Mouse (Mus musculus): ENCODE data around the gene Degs2.

Gene Degs2

DNA sequence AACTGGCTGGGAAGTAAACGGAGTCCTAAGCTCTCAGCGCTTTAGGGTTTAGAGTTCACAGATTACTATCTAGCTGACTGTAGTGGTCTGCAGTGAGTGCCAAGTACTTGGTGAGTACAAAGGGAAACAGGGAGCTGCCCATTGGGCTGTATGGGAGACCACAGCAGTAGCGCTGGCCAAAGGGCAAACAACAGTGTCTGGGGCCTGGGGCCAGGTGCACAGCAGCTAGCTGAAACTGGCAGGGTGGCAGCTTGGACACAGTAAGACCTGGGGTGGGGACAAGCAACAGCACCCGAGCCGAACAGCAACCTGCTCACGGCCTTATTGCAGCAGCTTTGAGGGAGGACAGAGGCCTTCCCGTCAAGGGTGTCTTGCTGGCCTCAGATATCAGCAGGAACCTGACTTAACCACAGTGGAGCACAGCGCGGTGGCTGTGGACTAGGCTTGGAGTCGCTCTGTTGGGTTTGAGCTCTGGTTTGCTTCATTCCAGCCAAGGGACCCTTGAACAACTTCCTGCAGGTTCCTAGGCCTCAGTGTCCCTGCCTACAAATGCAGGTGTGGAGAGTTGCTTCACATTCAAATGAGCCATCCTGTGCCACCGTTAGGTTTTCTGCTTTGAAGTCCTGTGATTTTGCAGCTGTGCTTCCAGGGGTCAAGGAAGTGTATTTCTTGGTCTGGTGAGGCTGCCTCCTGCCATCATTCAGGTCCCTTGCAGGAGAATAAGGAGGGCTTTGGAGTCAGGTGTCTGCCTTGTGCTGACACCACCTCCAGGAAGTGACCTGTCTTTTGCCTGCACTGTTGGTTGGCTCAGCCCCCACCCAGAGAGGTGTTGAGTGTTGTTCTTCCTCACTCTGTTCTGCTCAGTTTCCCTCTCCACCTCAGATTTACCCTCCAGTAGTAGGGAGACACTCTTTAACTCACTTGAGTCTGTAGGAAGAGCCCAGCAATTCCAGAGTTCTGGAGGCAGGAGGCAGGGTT is 48.5 kb downstream of the Degs2 start:
- DNase-seq (ENCODE audit: low read depth, low spot score) = no peak

DNA sequence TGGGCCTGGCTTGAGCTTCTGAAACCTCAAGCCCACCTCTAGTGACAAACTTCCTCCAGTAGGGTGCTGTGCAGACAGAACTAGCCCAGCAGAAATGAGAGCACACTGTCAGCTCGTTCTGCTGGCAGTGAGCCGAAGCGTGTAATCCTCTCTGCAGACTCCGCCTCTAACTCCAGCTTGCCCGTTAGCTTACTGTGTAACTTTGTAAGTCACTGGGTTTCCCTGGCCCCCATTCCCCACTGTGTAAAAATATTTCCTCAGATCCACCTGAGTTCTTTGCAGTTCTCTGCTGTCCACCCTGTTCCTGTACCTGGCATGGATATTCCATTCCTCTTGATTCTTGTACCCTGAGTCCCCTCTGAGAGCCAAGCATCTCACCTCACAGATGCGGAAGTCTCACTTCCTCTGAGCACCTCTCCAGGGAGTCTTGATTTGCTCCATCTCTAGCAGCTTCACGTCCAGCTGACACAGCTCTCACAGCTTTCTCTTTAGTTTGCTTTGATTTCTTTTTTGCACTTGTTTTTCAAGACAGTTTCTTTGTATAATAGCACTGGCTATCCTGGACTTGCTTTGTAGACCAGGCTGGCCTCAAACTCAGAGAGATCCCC is 51.0 kb downstream of the Degs2 start:
- DNase-seq (ENCODE audit: low read depth, low spot score) = no peak

DNA sequence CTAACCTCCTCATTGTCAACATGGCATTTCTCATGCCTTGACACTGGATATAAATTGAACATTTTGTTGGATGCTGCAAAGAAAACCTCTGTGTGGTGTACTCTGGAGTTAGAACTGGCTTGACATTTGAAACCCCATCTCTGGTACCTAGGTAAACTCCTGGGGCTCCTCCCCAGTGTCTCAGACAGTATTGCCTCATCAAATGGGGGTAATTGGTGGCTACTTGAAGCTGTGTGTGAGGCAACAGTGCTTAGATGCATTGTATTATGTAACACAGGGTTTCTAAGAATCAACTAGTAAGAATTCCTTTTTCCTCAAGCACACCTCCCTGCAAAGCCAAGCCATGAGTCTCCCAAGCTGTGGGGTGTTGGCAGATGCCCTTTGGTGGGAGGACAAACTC is 54.3 kb downstream of the Degs2 start:
- DNase-seq (ENCODE audit: low read depth, low spot score) = no peak

DNA sequence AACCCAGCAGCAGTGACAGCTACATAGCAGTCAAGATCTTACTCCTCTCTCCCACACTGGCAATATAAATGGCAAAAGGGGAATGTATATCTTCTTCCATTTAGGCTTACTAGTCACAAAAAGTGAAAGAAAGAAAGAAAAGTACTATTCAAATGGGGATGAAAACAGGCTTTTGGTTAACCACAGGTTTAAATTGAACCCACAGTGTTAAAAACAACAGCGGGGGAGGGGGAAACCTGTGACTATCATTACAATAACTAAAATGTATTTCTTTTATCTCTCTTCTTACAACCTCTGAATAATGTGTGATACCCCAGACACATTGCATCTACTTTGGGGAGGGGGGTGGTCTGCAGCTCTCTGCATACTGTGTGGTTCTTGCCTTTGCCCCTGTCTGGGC is 55.9 kb downstream of the Degs2 start:
- no peak for DNase-seq (ENCODE audit: low read depth, low spot score)

DNA sequence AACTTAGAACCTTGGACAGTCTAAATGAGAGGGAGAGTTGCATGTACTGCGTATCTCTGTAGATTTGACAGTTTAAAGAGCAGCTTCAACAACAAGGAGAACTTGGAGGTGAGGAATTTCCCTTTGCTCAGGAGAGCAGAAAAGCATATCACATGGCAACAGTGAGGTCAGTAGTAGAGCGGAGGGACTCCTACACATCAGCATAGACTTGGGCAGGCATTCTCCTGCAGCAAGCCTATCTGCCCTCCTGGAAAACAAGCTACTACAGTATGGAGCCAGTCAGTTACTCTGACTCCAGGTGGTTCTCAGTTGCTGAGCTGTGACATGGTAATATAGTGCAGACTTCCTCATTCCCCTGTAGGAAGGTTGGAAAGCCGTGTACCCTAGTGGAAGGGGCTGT is 60.1 kb downstream of the Degs2 start:
- no peak for DNase-seq (ENCODE audit: low read depth, low spot score)

DNA sequence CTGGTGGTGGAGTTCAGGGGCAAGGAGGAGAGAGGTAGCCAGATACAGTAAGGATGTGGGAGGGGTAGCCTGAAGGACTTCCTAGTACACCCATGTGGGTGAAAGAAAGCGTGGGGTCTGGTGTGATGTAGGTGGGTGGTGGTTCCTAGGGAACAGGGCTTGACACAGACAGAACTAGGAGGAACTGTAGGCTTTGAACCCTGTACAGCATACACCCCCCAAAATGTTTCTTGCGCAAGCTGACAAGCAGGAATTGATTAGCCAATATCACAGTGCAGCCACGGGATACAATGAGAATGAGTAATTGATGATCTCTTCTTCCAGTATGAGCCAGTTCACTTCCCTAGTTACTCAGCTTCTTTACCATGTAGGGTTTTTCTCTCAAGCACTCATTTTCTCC is 63.0 kb downstream of the Degs2 start:
- DNase-seq (ENCODE audit: low read depth, low spot score) = no peak

DNA sequence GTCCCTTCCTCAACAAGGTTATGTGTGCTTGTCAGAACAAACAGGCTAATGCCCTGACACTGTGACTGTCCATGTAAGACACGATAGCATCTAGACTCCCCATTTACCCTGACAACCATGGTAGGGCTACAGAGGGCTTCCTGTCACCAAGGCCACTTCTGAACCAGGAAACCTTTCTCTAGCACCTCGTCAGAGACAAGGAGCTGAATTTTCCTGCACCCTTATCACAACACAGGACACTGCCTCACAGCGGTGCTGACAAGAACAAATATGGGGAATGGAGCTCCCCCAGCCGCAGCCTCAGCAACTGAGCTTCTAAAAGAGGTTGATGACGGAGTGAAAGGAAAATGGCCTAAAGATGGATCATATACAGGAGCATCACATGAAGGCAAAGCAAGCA is 64.7 kb downstream of the Degs2 start:
- DNase-seq (ENCODE audit: low read depth, low spot score) = no peak

DNA sequence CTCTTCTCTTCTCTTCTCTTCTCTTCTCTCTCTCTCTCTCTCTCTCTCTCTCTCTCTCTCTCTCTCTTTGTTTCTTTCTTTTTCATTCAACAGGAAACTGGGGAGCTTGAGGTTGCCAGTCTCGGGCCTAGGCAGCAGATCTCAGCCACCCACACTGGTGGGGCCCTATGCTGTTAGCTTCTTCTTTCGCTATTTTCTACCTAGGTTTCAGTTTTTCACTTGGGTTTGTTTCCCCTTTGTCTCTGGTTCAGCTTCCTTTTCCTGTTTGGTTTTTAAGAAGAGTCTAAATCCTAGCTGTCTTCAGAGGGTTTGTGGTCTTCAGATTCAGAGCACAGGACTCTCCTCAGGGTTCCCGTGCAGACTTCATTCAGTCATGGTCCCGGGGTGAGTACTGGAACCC is 66.6 kb downstream of the Degs2 start:
- no peak for DNase-seq (ENCODE audit: low read depth, low spot score)

DNA sequence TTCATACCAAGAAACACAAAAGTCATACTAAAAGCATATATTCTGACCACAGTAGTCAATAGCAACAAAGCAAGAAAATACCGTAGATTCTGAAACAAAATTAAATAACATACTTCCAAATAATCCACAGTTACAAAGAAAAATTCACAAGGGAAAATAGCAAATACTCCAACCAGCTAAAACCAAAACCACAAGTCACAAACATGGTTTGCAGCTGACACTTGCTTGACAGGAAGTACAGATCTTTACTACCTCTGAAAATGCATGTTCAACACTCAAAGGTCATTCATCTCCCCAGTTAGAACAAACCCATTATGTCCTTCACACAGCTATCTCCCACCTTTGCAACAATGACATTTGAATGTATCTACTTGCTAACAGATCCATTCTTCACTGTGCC is 68.1 kb downstream of the Degs2 start:
- DNase-seq (ENCODE audit: low read depth, low spot score) = no peak

DNA sequence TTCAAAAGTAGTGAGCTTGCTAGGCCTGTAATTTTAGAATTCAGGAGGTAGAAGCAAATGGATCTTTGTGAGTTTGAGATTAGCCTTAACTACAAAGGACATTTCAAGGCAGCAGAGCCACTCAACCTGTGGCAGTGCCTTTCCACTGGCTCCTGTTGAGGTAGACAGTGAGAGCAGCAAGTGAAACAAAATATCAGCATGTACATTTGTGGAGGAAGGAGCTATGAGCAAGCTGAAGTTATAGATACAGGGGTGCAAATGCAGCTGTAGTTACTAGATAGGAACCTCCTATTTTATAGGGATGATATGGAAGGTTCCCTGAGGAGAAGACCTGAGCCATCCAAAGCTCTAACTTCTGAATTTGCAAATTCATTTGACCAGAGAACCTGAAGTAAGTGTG is 69.6 kb downstream of the Degs2 start:
- no peak for DNase-seq (ENCODE audit: low read depth, low spot score)

DNA sequence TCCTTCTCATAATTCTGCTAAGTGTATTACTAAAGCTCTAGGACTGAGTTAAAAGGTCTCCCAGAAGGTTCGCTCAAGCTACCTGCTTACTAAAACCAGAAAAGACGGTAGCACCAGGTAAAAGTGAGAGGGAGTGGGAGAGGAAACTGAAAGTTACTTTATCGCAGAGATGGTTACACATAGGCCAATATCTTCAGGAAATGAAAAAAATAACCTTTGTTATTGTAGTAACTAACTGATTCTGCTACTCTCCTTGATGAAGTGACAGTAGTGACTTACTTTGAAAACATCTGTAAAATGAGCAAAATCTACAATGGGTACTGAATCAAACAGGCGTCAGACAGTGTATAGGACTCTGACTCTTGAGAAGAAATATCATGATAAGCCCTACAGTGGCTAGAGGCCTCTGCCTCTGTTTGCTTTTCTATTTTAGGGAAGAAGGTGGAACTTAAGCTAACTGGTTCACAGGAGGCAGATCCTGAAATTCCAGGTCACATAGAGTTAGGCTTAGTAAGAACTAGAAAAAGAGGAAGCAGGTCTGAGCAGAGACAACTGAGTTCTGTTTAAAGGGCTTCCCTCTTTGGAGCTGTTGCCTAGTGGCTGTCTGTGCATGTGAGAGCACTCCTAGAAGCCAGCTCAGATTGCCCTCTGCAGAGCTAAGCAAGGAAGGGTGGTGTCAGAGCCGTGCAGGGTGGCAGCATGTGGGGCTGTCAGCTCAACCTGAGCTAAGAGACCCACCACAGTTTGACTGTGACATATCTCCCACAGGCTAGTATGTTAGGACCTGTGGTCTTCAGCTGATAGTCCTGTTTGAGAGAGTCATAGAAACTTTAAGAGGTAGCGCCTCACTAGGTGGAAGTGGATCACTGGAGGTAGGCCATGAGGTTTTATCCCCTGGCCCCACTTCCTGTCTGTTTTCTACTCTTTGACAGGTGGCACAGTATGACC is 71.1 kb downstream of the Degs2 start:
- no peak for DNase-seq (ENCODE audit: low read depth, low spot score)

DNA sequence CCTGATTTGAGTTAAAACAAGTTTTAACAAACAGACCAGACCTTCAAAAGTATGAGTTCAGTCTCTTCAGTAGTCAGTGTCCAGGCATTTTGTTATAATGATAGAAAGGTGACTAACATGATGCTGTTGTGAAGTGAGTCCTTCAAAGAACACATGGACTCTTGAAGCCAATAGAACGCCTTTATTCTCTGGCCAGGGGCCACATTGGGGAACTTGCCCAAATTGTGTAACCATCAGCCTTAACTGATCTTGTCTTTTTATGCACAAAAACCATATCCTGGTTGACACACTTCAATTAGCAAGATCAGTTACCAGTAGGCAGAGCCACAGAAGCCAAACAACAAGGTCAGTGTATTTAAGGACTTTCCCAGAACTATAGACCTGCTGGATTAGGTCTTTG is 72.6 kb downstream of the Degs2 start:
- no peak for DNase-seq (ENCODE audit: low read depth, low spot score)
